Mouse (Mus musculus): ENCODE measurements at regions not wholly inside any gene's neighbourhood (a gene's known extent, or its start where the extent isn't known, plus 50 kb on each side); places are given as distances from the start of the nearest gene placed in this dataset.
A peak's percentile ranks its signal among the peaks of the same experiment; 100 is the strongest.

DNA sequence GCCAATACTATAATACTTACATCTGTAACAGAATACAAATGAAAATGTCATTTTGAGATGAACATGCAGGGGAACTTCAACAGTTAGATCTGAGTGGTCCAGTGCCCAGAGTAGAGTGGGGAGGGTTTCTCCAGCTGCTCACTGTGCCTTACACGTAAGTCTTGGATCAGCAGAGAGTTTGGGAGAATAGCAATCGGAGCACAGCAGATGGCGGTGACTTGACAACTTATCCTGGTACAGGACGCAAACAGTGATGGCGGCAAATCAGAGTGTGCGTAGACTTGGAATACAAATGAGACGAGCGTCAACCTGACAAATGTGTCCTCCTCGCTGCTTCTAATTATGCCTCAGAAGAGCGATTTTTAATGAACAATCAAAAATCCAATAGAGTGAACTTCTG is 527.6 kb downstream of the Adgrl2 start:
- peak in 1 of 2 experiments; percentile 6 for DNase-seq (ENCODE audit: extremely low spot score in 1 of 2, low spot score in 1 of 2)

DNA sequence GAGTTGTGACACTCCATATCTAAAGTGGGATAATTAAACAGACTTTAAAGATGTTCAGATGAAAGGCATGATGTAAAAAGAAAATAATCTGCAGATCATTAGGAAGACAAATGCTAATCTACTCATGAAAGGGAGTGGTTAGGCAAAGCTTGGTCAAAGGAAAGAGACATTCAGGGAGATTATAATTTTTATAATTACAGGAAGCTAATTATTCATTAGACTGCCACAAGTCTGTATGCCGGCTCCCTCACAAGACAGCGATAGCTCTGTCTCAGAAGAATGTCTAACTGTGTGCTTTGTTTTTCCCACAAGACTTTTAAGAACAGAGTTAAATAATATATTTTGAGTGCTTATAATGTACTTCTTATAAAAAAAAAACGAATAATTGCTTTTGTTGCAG is 541.5 kb downstream of the Adgrl2 start:
- DNase-seq (ENCODE audit: extremely low spot score in 1 of 2, low spot score in 1 of 2), result no peak

DNA sequence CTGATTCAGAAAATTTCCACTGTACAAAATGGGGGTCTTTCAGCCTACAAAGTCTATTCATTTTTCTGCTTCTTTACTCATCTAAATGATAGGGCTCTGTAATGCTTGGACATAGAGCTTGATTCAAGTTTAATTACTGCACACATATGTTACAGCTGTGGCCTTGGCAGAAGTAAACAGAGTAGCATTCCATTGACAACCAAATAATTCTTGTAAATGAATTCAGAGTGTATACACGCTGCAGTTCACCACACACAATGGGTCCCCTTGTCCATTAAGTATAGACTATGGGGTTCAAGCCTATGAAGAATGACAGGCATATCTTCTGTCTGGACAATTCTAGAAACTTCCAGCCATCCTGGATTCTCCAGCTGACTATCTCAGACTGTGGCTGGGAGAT is 541.9 kb downstream of the Adgrl2 start:
- no peak for DNase-seq (ENCODE audit: extremely low spot score in 1 of 2, low spot score in 1 of 2)

DNA sequence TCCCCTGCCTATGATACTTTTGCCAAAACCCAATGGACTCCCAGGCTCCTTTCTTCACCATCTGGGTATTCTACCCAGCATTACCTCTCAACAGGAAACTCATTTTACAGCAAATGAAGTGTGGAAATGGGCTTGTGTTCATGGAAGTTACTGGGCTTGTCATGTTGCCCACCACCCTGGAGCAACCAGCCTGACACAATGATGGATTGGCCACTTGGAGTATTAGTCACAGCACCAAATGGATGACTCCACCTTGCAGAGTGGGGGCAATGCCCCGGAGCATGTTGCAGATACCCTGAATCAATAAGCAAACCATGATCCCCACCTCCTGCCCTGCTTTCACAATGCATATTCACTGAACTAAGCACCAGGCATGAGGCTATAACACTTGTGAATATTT is 543.5 kb downstream of the Adgrl2 start:
- no peak for DNase-seq (ENCODE audit: extremely low spot score in 1 of 2, low spot score in 1 of 2)

DNA sequence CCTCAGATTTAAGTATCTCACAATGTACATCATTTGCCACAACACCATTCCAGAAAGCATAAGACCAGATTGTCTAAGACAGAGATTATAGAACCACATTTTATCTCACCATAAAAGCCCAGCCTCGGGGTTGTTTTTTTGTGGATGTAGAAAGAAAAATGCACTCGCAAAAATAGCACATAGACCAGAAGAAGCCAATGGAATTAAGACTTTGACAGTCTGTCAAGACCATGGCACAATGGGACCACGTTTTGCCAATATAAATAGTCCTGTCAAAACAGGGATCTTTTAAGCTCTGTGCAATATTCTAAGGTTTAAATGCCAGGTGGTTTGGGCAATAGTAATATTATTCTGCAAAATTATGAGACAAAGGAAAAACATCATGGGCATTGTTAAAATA is 547.3 kb downstream of the Adgrl2 start:
- DNase-seq (ENCODE audit: extremely low spot score in 1 of 2, low spot score in 1 of 2), result no peak

DNA sequence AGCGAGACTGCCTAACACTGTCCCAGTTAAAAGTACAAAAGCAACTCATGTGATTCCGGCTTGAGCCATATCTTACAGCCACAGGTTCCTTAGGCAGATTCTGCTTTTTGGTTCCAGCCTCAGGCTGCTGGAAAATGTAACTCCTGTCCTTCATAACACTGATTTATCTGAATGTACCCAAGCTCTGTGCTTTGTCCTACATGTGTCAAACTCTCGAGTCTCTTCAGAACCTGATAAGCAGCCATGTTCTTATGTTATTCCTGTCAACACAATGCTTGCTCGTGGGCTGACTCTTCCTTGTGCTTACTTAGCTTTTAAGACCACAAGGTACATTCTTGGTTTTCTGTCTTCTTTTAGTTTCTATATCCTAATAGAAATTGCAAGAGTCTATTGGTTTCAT is 556.3 kb downstream of the Adgrl2 start:
- no peak for DNase-seq (ENCODE audit: extremely low spot score in 1 of 2, low spot score in 1 of 2)

DNA sequence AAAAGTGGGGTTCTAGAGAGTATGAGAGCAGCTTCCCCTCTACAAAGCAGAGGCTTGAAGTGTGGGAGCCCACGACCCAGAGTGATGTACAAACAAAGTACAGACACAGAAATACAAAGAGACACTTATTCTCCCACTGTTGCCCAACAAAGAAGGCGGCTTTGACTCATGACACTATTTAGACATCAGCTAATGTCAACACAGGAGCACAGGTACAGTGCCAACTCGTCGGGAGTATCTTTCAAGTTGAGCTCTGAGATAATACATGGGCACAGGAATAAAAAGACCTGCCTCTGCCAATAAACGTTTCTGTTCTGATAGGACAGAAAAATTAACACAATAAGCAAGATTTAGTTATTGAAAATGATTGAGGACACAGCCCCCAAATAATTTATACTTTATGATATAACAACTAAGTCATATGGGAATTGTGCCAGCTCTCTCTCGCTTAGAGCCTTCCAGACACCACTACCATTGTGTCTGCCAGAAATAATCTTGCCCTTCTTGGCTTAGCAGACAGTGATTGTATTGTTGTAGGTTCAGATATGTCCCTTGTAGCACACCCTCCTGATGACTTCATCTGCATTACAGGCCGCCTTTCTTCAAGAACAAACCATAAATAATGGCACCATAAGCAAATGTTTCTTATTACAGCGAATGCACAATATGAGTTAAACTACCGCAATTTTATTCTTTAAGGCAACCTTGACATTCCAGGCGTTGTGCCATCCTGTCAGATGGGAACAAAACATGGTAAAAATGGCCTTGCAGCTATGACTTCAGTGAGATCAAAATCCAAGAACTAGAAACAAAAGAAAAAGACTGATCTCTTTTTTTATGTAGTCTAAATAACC is 561.1 kb downstream of the Adgrl2 start:
- no peak for DNase-seq (ENCODE audit: extremely low spot score in 1 of 2, low spot score in 1 of 2)

DNA sequence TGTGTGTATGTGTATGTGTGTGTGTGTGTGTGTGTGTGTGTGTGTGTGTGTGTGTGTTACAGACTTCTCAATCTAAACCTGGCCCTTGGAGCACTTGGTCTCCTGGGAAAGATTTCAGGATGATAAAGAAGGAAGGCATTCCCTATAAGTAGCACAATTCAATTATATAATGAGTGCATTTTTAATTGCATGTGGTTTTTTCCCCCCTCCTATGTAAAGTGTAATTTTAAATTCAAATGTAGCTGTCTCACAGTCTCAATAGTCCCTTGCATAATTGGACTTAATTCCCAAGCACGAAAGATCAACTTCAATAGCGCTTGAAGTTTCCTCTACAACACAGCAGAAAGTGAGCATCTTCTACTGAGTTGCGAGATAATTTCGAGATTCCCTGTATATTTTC is 566.3 kb downstream of the Adgrl2 start:
- no peak for DNase-seq (ENCODE audit: extremely low spot score in 1 of 2, low spot score in 1 of 2)

DNA sequence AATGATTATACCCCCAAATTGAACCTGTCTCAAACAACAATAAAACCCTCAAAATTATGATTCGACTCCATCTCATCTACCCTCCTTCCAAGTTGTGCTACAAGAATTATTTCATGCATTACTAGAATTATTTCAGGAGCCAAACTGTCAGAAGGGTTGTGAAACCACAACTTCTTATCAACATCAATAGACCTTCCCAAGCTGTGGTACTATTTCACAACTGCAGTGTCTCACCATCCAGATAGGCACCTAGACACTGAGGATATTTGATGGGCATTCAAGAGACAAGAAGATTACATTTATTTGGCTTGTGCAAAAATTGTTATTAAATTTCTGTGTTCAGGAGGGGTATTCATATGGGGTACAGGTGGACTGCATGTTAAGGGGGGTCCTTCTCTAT is 567.0 kb downstream of the Adgrl2 start:
- DNase-seq (ENCODE audit: extremely low spot score in 1 of 2, low spot score in 1 of 2), result no peak

DNA sequence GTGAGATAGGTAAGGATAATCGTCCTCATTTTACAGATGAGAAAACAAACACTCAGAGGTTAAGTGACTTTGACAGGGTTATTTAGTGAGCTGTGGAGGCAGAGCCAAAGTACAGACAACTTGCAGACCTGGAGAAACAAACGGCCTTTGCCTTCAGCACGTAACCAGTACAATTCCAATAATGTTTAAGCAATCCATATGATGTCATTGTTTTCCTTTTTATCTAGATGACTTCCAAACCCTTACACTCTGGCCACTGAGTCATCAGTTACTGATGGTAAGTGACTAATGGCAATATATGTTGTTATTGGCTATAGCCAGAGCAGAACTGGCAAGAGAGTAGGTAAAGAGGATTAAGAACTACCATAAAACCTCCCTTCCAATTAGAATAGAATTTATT is 567.6 kb downstream of the Adgrl2 start:
- DNase-seq (ENCODE audit: extremely low spot score in 1 of 2, low spot score in 1 of 2), result no peak

DNA sequence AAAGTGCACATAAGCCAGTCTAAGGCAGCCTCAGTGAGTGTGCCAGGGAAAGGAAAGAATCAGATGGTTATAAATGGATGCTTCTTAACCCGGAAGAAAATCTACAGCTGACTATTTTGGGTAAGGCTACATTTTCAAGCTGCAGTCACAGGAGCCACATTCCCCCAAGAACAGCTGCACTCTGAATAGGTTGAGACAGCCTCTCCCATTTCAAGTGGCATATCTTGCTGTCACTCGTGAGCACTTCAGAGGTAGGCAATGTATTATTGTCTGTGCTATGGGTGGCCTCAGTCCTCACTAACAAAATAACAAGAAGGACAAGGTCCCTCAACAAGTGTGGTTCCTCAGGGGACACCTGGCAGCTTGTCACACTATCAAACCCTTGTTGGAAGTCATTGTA is 568.1 kb downstream of the Adgrl2 start:
- no peak for DNase-seq (ENCODE audit: extremely low spot score in 1 of 2, low spot score in 1 of 2)

DNA sequence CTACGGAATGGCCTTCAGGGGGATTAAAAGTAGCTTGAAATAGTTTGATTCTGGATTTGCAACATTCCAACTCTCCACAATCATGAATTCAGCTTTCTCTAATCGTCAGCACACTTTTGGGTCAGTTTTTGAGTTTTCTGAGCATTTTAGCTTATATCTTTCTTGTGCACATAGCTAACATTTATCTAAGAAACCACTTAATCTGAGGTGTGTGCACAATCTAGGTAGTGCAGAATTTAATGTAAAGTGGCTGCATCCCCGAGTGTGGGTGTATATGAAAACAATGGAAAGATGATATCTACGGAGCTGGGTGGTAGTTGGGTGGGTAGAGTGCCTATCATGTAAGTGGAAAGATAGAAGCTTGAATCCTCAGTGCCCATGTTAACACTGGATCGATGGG is 570.1 kb downstream of the Adgrl2 start:
- no peak for DNase-seq (ENCODE audit: extremely low spot score in 1 of 2, low spot score in 1 of 2)

DNA sequence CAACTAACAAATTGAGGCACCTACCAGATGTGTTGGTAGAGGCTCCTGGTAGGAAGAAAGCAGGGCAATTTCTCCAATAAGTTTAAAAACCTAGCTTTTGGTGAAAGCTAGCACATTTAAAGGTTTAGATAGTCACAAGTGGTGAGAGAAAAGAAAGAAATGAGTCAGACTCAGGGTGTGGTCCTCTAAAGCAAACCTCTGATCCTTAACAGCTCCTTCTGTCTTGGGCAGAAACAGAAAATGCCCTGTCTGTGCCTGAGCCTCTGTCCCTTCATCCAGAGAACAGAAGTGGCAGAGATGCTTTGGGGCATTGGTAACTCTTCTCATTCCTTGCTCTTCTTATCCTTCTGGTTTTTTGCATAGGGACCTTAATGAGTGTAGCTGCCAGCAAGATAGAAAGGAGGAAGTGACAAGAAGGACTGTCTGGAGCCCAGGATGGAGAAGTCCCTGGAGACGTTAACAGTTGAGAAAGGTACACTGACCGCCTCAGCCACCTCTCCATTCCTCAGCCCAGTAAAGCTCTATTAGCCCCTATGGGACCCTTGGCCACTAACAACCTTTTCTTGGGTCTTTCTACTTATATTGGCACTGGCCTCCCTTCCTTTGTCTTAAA is 570.8 kb downstream of the Adgrl2 start:
- DNase-seq (ENCODE audit: extremely low spot score in 1 of 2, low spot score in 1 of 2), result no peak

DNA sequence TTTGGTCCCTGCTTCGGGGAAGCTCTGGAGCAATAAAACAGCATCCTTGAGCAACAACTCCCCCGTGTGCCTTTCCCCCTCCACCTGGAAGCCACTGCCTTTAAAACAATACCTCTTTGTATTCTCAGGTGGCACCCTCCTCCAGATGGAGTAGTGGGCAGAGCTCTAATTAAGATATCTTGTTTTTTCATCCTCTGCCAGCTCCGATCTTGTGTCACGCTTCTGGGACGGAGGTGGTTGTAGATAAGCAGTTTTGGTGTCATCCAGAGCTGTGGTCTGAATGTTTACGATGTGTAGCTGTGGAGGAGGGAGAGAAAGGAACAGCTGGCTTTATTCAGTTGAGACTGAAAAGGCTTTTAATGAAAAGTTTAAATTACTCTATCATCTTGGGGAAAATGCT is 572.3 kb downstream of the Adgrl2 start:
- DNase-seq (ENCODE audit: extremely low spot score in 1 of 2, low spot score in 1 of 2), result no peak

DNA sequence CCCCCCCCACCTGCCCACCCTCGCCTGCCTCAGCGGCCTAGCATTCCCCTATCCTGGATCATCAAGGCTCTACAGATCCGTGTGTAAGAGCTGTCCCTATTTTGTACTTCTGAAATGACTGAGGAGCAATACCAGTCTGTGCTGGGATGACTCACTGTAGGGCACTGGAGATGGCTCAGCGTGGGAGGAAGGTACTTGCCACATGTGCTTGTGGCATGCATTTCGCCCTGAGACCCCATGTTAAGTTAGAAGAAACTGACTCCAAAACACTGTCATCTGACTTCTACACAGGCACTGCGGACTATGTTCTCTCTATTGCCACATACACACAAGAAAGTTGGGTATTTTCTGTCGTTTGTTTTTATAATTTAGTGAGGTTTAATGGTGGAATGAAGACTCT is 574.9 kb downstream of the Adgrl2 start:
- no peak for DNase-seq (ENCODE audit: extremely low spot score in 1 of 2, low spot score in 1 of 2)

DNA sequence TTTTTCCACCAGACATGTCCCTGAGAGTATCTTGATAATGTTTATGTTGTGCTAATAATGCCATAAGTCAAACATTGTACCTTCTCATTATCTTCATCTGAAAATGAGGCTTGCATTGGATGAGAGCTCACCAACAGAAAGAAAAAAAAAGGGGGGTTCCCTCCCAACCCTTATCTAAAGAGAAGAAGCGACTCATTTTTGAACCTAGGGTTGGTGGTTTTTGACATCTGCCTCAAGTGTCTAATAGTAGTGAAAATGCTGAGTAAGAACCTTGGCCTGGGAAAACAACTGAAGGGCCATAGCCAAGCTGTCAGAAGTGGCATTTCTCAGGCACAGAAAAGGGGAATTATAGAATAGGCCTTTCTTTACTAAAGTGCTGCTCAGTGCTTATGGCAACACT is 577.3 kb downstream of the Adgrl2 start:
- DNase-seq (ENCODE audit: extremely low spot score in 1 of 2, low spot score in 1 of 2), result no peak

DNA sequence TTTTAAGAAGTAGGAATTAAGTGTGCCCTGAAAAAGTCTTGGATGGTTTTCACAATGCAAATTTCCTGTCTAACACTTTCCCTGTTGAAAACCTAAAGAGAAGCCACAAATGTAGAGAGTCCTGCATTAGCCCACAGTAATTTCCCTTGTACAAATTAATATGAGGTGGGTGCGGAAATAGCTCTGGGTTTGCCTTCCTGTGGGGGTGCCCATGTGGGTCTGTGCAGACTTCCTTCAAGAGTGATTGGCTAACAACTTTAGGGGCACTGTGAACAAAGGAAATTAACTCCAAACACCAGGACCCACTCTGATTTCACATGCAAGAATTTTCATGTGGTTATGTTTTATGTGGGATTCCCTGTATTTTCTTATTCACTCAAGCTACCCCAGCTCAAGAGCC is 578.2 kb downstream of the Adgrl2 start:
- no peak for DNase-seq (ENCODE audit: extremely low spot score in 1 of 2, low spot score in 1 of 2)

DNA sequence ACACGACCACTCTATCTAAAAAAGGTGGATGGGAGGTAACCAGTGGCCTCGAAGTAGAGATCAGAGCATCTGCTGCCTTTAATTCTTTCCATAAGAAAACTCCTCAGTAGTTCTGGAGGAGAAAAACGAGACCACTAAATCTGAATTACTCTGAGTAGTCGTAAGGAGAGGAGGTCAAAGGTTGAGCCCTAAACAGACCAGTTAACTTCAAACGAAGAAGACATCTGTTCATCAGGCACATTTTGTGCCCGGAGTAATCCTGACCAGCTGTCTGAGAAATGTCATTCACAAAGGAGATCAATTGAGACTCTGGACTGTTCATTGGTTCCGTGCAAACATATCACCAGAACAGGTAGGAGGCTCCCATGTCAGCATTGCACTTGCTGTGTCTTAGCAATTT is 592.0 kb downstream of the Adgrl2 start:
- DNase-seq (ENCODE audit: extremely low spot score in 1 of 2, low spot score in 1 of 2), result no peak

DNA sequence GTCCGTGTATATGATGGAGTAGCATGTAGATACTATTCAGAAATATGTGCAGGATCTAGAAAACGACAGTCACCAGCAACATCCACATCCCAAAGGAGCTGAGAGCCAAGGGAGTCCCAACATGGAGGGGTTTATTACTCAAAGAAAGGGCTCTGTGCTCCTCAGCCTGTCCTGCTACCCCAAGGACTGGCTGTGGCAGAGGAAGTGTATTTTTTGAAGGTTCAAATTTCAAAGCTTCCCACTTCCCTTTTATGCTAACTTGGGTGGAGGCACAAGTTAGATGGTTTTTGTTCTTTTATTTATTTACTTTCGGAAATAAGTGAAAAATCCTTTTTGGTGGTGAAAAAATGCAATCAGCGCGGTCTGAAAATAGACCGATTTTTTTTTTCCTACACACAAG is 602.8 kb downstream of the Adgrl2 start:
- DNase-seq (ENCODE audit: extremely low spot score in 1 of 2, low spot score in 1 of 2), result no peak

DNA sequence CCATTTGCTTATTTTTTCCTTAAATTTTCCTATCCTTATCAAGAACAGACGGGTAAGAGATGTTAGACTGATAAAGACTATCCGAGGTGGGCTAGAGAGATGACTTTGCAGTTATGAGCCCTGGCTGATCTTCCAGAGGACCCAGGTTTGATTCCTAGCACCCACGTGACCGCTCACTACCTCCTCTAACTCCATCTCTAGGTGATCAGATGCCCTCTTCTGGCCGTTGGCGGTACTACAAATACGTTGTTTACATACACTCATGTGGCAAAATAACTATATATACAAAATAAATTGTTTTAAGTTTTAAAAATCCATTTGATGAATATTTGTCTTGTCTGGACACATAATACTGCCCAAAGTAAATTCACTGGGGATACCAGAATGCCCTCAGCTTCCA is 604.6 kb downstream of the Adgrl2 start:
- no peak for DNase-seq (ENCODE audit: extremely low spot score in 1 of 2, low spot score in 1 of 2)

DNA sequence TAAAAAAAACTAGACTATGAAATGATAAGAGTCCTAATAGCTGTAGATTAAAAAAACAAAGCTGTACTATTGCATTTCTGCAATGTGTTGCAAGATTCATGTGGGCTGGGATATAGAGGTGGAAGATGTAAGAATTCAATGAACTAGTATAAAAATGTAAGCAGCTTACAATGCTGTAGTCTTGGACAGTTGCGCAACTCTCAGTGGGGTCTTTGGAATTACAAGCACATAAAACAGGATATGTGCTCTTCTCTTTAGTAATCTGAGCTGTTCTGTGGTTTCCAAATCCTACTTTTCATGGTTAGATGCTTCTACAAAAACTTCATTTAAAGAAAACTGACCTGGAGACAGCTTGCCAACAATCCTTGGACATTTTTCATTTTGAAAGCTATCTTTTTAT is 609.3 kb downstream of the Adgrl2 start:
- DNase-seq (ENCODE audit: extremely low spot score in 1 of 2, low spot score in 1 of 2), result no peak

DNA sequence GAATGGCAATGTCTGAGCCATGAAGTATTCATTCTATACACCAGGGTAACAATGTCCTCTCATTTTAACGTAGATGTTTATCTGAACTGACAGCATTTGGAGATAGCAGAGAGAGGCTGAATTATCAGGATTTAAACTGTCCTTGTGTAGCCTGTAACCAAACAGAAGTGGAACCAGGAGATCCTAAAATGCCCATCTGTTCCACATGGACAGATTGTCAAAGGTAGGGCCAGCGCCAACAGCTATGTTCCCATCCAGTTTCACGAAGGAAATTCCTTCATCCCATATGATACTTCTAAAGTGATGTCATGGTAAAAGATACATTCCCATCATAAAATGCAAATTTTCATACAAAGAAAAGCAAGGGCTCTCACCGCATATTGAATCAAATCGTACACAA is 627.0 kb downstream of the Adgrl2 start:
- DNase-seq (ENCODE audit: extremely low spot score in 1 of 2, low spot score in 1 of 2), result no peak

Data from layer of hippocampus, postnatal 25 days (tissue).